Mouse (Mus musculus): ENCODE results near the gene Spib.

Gene Spib

GRCm38 (mm10) chr7:44486927-44487575 is 44.8 kb downstream of the Spib start:
- DNase-seq (ENCODE audit: low read depth, low spot score): no peak

GRCm38 (mm10) chr7:44485572-44486195 is 46.2 kb downstream of the Spib start:
- DNase-seq (ENCODE audit: low read depth, low spot score): no peak

- peak; percentile 74 for DNase-seq (ENCODE audit: low read depth, low spot score)
Observed at GRCm38 (mm10) chr7:44484841-44485571, 46.9 kb downstream of the Spib start.

- DNase-seq (ENCODE audit: low read depth, low spot score): no peak
Observed at GRCm38 (mm10) chr7:44484109-44484508, 47.8 kb downstream of the Spib start.

GRCm38 (mm10) chr7:44482836-44483435 is 48.9 kb downstream of the Spib start:
- DNase-seq (ENCODE audit: low read depth, low spot score): no peak

Measured in embryo, embryonic 11.5 days (tissue).